In genomic region chr12:111165146-111165812, GRCm38 (mm10) we compare ENCODE assay signal across 8 mouse cellular contexts. TPM values are rescaled to one million over a fixed set of nuclear protein-coding genes. Genes with fewer than 3 reads are reported as not detected.
DNase-seq lines count a peak whose midpoint lies in the region; ATAC-seq lines count a peak whose summit lies in the region.

No protein-coding gene starts in this region.

- no peak overlapping the region for H3K9ac ChIP-seq in neural tube, embryonic 12.5 days

- 70% methylated on average over 10 of the region's 10 CpGs for WGBS in neural tube, embryonic 12.5 days

- no peaks in the 10 kb centered on the region for H3K27me3 ChIP-seq in neural tube, embryonic 12.5 days (replicated peaks)

- peak overlapping the region; percentile 72; the same call in 1 of the 2 replicates for H3K27ac ChIP-seq in neural tube, embryonic 12.5 days

- peak overlapping the region; percentile 64 for H3K4me2 ChIP-seq in neural tube, embryonic 12.5 days (replicated peaks)

- H3K9me3 ChIP-seq in neural tube, embryonic 12.5 days = no peaks in the 10 kb centered on the region

- ATAC-seq in granulocyte monocyte progenitor cell, adult 5-6 weeks (replicated peaks; ENCODE audit: poor library complexity, severe bottlenecking) = peak; percentile 26
- ATAC-seq in neural tube, embryonic 12.5 days (ENCODE audit: low FRiP score, low read depth) = peak; percentile 27

- H3K4me3 ChIP-seq in neural tube, embryonic 12.5 days = 0 out of 2 replicates have a peak overlapping the region, but pooled peaks have one; percentile 91

- H3K36me3 ChIP-seq in neural tube, embryonic 12.5 days = no peaks in the 10 kb centered on the region; the same call in 1 of the 2 replicates

- peak; percentile 7 for DNase-seq in ovary, postnatal 10 days (ENCODE audit: low spot score)
- no peak for DNase-seq in ovary, adult 18-20 months (ENCODE audit: low spot score)
- DNase-seq in cerebellum, adult 9-11 months = peak; percentile 60
- peak; percentile 56 for DNase-seq in kidney, adult 18-20 months
- peak; percentile 37 to 53 for DNase-seq in lung, adult 18-20 months
- peak; percentile 59 for DNase-seq in thymus, postnatal 14 days

- peaks cover 43% of the 10 kb centered on the region for H3K4me1 ChIP-seq in neural tube, embryonic 12.5 days

RNA-seq across cellular contexts. Expression of gene Traf3, which starts 0.9 kb away (rescaled TPM):
- total RNA-seq in granulocyte monocyte progenitor cell, adult 5-6 weeks (2014; fragmentation: Nextera tagmentation) = 15.0 and 16.2 TPM in 2 replicates
- total RNA-seq in granulocyte monocyte progenitor cell, adult 5-6 weeks (2017) = 15.7 and 21.8 TPM in 2 replicates
- 20.3 and 22.8 TPM in 2 replicates for polyA plus RNA-seq in neural tube, embryonic 12.5 days (2016; fragmentation: Nextera tagmentation; extraction: Ambion mirVana)

RNA-seq across cellular contexts. Expression of gene 4930595D18Rik, which starts 19.0 kb away (rescaled TPM):
- not detected in 2 replicates for total RNA-seq in granulocyte monocyte progenitor cell, adult 5-6 weeks (2014; fragmentation: Nextera tagmentation)
- total RNA-seq in granulocyte monocyte progenitor cell, adult 5-6 weeks (2017) = not detected in 2 replicates
- polyA plus RNA-seq in neural tube, embryonic 12.5 days (2016; fragmentation: Nextera tagmentation; extraction: Ambion mirVana) = not detected in 2 replicates
